Mouse (Mus musculus): ENCODE data around the gene Hipk4.

Gene Hipk4

DNA sequence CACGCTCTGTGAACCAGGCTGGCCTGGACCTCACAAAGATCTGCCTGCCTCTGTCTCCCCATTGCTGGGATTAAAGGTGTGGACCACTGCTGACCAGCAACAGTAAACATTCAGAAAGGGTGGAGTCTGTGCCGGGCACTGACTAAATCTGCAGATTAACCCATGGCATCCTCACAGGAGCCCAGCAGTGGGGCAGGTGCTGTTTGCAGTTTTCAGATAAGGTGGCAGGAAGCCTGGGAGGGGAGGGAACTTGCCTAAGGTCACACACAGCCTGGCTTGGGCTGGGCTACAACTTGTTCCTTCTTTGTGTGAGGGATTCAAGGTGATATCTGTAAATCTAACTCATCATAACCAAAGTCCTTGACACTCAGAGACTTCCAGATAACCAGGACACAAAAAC, 17.5 kb downstream of the Hipk4 start:
- no peak for DNase-seq (ENCODE audit: inconsistent ontology term)

DNA sequence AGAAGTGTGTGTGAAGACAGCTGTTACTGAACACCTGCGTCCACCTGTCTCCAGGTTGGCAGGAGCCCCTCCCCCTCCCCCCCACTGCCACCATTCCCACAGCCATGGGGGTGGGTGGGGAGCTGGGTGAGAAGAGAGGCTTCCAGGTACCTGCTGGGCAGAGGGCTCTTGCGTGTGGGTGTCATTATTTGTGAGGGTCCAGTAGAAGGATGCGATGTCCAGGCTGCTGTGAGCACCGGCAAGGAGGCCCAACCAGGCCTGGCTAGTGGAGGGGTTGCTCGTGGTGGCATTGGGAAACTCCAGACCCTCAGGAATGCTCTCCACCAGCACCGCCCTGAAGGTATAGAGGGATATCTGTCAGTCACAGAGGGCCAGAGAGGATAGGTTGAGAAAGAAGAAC, 17.9 kb downstream of the Hipk4 start:
- no peak for DNase-seq (ENCODE audit: inconsistent ontology term)

DNA sequence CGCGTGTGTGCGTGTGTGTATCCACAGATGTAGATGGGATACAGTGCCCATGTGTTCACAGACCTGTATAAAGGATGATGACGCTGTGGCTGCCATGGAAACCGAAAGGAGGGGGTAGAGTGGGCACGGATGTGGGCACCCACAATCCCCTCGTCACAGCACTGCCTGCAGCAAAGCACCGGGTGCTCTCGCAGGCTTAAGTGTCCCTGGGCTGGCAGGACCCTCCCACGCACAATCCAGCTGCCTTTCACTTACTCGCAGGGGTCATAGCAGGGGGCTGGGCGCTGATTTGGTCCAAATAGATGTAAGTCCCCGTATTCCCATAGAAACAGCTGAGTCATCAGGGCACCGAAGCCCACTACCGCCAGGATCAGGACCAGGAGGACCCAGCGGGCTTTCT, 18.4 kb downstream of the Hipk4 start:
- no peak for DNase-seq (ENCODE audit: inconsistent ontology term)

DNA sequence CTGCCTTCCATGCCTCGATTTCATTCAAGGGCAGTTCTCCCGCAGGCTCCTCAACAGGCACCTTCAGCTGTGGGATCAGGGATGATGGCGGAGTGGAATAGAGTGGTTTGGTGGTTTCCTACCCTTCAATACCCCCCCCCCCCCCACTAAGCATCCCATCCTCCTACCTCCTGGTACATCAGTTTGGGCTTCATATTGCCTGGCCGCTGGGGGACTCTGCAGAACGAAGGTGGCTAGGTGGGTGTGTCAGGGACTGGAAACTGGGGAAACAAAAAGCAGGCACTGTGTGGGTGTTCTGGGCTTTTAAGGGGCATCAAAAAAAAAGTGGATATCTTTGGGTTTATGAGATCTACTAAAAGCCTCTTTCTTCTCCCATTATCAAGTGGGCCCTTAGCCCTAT, 18.9 kb downstream of the Hipk4 start:
- no peak for DNase-seq (ENCODE audit: inconsistent ontology term)

DNA sequence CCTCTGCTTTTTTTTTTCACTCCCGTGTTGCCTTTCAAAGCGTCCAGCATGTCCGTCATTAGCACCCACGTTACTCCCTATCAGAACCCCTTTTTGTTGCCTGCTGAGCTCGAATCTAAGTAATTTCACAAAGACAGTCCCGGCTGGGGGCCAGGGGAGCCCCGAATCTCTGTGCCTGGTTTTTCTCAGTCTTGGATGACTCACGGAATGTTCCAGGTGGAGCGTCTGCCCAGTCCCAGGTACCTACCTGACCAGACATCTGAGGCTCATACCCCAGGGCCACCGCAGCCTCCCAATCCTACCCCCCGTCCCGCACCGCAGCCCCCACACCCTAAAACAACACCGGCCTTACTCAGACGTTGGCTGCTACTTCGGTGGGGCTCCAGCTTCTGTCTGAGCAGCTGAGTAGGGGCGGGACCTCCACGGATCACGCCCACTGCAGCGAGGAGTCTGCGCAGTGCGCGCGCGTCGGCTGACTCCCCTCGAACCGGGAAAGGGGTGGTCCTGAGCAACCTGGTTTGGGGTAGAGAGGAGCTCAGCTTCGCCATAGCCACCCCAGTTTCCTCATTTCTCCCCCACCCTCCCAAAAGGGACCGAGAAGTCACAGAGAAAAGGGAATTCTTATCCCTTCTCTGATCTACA, 19.4 kb downstream of the Hipk4 start:
- peak; percentile 79 for DNase-seq (ENCODE audit: inconsistent ontology term)

DNA sequence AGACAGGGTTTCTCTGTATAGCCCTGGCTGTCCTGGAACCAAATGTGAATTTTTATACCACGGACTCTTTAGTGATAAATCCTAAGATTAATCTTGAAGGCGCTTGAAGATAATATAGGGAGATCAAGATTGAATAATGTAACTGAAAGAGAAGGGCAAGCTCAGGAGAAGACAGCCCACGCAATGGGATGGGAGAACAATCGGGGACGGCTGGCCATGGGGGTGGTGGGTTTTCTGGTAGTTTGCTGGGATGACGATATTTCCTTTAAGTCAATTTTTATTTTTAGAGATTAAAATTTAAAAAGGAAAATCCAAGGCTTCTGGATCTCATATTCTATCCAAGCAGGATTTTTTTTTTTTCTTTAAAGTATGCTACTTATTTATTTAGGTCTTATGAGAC, 20.0 kb downstream of the Hipk4 start:
- DNase-seq (ENCODE audit: inconsistent ontology term), result peak; percentile 3

DNA sequence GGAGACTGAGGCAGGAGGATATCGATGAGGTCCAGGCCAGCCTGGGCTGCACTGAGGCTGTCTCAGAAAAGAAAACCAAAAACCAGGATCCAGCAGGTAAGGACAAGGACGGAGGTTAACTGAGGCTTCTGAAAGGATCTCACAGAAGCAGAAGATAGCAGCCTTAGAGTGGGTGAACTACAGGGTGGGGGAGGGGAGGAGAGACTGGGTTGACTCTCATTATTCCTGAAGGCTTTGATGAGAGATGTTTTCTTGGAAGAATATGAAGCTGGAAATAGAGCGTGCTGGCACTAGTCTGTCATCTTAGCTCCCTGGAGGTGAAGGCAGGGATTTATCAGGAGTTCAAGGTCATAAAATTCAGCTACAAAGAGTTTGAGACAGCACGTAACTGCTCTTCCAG, 20.8 kb downstream of the Hipk4 start:
- no peak for DNase-seq (ENCODE audit: inconsistent ontology term)

DNA sequence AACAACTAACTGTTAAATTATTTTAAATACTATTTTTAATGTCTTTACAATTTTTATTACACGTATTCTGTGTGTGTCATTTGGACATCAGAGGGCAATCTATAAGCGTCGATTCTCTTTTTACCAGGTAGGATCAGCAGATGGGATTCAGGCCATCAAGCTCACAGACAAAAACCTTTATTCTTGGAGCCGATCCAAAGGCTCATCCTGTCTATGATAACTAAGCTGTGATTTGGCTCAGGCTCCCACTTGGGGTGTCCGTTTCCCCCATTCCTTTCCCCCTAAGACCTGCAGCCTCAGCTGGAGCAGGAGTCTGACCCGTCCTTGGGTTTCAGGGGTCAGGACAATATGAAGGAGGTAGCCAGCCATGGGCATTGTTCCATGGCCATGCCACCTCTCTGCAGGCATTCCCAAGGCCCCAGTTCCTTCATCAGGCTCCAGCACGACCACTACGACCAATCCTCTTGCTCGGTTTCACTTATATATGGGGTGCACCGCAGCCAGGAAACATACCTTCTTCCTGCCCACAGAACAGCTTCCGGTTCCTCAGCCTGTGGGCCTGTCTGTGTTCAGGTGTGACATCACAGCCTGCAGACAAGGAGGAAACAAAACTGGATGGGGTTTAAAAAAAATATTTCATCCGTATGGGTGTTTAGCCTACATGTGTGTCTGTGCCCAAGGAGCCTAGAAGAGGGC, 21.8 kb downstream of the Hipk4 start:
- DNase-seq (ENCODE audit: inconsistent ontology term), result no peak

DNA sequence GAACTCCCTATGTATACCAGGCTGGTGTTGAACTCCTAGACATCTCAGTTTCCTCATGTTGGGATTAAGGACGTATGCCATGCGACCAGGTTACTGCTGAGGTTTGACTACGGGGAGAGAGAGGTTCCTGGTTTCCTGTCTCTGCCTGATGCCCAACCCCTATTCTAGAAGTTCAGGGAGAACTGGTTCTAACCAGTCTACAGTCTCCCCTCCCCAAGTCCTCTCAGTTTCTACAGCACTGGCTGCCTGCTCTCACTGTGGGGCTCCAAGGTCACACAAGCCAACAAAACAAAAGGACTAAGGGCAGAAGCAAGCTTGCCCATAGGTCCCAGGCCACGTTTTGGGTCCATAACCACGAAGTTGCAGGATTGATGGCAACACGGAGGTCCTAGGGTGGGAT, 26.5 kb downstream of the Hipk4 start:
- DNase-seq (ENCODE audit: inconsistent ontology term), result no peak

DNA sequence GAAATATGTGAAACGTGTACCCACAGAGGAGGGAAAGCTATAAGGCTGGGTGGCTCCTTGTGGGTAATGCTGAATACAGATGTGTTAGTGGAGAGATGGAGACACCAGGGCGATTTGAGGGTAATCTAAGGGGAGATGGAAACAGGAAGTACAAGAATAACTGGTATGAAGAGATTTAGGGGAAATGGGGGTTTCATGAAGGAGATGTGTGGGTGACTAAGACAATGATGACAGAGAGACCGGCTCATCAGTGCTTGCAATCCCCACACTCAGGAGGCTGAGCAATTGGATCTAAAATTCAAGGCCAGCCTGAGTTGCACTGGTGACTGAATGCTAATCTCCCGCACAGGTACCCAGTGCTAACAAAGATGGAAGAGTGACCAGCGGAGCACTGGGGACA, 29.0 kb downstream of the Hipk4 start:
- no peak for DNase-seq (ENCODE audit: inconsistent ontology term)

DNA sequence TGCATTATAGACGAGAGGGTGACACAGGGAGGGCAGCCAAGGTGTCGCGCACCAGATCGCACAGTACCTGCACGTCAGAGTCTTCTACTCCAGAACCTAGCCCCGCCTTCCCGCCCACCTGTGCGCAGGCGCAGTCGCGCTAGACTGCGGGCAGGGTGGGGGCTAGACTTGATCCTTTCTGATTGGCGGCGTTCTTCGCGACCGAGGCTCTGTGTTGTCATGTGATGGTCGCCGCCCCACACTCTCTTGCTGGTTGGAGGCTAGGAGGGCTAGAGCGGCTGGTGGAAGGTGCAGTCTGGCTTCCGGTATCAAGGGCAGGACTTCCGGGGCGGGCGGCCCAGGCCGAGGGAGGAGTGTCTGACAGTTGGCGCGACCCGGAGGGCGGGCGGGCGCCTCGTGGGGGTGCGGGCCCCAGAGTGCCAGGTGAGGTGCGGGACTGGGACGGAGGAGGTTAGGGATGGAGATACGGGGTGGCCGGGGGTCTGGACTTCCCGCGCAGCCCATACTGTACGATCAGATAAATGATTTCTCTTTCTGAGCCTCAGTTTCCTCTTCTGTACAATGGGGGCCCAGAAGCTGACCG, 30.0 kb downstream of the Hipk4 start, which contains the start of the genes Pld3 and 2310022A10Rik:
Pld3 (minus strand) TSS at position 288 of the 583 bp plus-strand sequence.
2310022A10Rik (plus strand) TSS at position 303 of the 583 bp plus-strand sequence.
- DNase-seq (ENCODE audit: inconsistent ontology term), result peak; percentile 96

DNA sequence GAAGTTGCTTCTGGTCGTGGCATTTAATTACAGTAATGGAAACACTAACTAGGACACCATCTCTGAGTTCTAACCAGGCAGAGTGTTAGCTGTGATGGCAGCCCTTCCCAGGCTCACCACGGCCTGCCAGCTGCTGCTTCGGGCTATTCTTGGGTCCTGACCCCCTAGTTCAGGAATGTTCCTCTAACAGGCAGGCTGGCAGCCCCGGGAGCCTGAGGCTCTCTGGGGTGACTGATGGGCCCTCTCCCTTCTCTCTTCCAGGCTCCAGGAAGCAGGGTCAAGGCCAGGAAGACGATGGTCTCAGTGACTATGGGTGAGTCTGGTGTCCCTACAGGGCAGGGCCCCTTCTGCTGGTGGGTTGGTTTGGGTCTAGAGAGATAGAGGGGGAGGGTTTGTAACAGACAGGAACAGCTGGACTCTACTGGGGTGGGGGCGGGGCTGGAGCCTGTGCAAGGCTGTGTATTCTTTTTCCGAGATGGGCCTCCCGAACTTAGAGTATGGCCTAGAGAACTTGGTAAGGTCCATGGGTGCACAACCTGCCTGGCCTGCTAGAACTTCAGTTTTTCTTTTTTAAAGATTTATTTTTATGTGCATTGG, 37.3 kb downstream of the Hipk4 start:
- no peak for DNase-seq (ENCODE audit: inconsistent ontology term)

DNA sequence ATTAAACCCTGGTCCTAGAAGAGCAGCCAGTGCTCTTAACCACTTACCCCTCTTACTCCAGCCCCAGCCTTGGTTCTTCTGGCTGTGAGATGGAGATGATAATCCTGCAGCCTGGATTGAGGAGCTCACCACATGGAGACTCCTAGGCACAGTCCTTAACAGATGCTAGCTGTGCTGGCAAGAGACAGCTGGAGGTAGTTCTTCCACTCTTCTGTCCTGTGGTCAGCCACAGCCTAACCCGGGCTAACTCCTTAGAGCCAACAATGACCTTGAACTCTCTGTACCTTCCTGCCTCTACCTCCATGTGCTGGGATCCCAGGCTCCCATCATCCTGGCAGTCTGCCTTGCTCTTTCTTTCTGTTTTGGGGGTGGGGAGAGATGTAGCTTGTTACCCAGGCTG, 37.9 kb downstream of the Hipk4 start:
- DNase-seq (ENCODE audit: inconsistent ontology term), result no peak

DNA sequence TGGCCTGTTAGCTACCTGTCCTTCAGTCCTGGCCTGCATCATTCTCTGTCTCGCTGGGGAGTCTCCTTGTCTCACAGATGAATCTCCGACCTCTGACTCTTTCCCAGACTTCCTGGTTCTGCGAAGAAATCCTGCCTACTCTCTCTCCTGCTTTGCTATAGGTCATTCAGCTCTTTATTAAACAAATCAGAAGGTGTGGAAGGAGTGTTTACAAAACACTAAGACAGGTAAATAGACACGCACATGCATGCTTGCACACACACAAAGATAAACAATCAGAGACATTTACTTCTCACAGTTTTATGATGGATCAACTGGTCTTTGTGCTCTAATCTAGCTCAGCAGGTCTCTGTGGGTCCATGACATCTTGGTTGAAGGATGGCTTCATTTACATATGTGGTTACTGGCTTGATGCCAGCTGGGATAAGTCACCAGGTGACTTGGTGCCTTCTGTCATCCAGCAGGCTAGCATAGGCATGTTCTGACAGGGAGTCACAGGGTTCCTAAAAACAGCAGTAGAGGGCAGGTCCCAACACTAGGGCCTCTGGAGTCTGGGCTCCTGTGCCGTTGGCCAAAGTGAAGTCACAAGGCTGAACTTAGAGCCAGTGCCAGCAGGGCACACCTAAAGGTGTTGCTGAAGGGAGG, 46.6 kb downstream of the Hipk4 start:
- no peak for DNase-seq (ENCODE audit: inconsistent ontology term)

DNA sequence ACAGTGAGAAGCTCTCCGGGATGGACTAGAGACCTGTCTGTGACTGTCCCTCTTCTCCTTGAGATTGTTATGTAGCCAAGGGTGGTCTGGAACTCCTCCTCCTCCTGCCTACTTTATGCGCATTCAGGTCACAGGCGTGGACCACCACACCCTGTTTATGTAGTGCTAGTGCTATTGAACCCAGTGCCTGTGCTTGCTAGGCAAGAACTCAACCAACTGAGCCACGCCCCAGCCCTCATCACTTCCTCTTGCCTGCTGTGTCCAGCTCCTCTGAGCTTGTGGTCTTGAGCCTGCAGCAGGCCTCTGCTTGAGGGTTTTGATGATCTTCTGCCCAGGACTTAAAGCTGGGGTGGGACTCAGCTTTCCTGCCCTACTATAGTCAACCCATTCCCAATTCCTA, 49.1 kb downstream of the Hipk4 start:
- DNase-seq (ENCODE audit: inconsistent ontology term), result no peak

DNA sequence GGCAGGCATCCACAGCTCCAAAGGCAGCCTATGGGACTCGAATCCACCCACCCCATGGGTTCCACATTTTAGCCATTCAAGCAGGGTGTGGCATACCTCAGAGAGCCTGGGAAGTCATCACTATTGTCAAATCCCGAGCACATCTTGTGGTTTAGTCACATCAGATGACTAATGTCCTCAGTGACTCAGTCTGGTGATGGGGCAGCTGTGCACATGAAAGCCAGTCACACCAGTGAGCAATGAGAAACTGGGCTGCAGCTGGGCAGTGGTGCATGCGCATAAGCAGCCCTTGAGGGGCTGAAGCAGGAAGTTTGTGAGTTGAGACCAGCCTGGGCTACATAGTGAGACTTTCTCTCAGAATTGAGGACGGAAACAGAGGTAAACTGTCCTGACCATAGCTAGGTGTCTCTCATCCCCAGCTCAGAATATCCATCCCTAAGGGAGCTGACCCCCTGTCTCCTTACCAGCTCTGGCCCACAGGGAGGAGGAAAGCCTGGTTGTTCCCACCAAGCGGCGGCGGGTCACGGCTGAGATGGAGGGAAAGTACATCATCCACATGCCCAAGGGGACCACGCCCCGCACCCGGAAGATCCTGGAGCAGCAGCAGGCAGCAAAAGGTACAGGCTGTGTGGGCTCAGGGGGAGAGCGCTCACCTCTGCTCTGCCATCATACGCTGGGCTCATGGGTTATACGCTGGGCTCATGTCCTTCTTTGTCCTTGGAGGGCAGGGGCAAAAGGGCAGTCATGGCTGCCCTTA, 51.2 kb downstream of the Hipk4 start:
- DNase-seq (ENCODE audit: inconsistent ontology term), result peak; percentile 50

DNA sequence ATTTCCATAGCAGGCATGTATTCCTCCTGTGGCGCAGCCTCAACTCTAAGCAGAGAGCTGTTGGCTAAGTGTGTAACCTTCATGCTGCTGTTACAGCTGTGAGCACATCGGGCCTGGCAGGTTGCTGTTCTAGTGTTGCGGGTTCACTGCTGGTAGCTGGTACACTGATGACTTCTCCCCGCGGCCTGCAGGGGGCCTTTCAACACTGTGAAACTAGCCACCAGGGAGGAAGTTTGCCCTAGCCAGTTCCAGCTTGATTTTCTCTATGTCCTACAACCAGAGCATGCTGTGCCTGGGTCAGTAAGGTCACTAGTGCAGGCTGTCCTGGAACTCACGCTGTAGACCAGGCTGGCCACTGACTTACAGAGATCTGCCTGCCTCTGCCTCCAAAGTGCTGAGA, 53.8 kb downstream of the Hipk4 start:
- DNase-seq (ENCODE audit: inconsistent ontology term), result no peak

DNA sequence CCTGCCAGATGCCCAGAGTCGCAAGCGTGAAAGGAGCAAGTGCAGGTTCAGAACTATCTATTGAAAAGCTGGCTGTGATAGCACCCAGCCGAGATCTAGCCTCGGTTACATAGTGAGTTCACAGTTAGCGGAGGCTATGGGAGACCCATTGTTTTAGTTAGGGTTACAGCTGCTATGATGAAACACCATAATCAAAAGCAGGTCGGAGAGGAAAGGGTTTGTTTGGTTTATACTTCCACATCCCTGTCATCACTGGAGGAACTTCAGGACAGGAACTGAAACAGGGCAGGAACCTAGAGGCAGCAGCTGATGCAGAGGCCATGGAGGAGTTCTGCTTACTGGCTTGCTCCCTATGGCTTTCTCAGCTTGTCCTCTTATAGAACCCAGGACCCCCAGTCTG, 54.5 kb downstream of the Hipk4 start:
- no peak for DNase-seq (ENCODE audit: inconsistent ontology term)

DNA sequence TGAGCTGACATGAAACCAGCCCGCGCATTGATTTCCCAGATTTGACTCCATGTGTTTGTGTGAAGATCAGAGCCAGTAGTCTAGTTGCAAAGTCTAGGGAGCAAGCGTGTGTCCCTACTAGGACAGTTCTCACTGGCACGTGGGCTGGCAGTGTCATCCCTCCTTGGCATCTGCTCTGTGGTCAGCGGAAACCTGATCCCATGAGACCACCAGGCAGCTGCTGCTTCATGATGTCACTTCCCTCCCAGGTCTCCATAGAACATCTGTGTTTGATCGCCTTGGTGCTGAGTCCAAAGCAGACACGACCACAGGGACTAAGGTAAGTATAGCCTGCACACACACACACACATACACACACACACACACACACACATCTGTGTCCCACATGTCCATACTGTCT, 55.4 kb downstream of the Hipk4 start:
- DNase-seq (ENCODE audit: inconsistent ontology term), result no peak

DNA sequence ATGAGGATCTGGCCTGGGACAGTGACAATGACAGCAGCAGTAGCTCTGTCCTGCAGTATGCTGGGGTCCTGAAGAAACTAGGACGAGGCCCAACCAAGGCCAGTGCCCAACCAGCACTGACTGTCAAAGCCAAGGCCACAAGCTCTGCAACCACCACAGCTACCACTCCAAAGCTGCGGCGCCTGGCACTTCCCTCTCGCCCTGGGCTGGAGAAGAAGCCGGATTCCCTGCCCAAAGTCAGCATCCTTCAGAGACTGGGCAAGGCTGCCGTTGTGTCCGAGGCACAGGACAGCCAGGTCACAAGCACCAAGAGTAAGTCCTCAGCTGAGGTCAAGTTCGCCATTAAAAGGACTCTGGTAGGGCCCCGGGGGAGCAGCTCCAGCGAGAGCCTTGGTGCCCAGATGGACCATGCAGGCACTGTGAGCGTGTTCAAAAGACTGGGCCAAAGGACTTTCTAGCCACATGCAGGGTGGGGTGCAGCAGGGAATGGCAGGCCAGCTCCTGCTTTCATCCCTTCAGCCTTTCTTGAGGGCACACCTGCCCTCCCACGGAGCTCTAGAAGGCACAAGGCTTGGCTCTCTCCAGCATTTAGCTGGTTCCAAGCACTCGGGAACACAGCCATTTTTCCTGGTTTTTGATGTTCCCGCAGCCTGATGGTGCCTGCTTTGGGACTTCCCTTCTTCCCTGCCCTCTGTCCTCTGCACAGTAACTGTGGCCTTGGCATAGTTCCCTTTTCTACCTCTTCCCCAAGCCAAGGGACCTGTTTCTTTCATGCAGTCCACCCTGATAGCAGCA, 57.5 kb downstream of the Hipk4 start:
- no peak for DNase-seq (ENCODE audit: inconsistent ontology term)

Data from Muller cell, postnatal 12 days (primary cell).